Mouse (Mus musculus): ENCODE data around the gene Birc5. TPM values are rescaled to one million over a fixed set of nuclear protein-coding genes. Genes with fewer than 3 reads are reported as not detected.

The Birc5 gene
- polyA plus RNA-seq, 1 experiment from 2014 or later = 243 TPM

DNA sequence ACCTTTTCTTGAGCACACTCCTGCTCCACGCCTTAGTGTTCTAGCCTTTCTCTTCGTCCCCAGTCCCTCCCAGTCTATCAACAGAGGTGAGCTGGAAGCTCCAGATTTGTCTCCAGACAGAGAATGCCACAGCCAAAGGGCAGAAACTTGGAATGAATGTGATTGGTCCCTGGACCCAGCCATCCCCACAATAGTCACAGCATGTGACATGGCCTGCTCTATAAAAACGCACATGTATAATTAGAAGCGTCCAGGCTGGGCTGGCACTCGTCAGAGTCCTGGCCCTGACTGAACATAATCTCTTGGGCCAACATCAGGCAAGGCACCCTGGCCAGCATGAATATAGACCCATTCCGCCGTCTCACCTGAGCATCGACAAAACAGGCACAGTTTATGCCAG is 30.0 kb upstream of the Birc5 start:
- Histone ChIP-seq H3K9ac (no peak overlapping the region), H3K27me3 (no peaks in the 10 kb centered on the region), H3K36me3 (ENCODE audit: poor library complexity, severe bottlenecking) (peaks cover 96% of the 10 kb centered on the region), H3K4me1 (peaks cover 22% of the 10 kb centered on the region), H3K4me2 (no peak overlapping the region), H3K4me3 (no peak overlapping the region), H3K9me3 (replicated peaks) (no peaks in the 10 kb centered on the region), H3K27ac (no peak overlapping the region)
- WGBS = 56% methylated on average over 8 of the region's 8 CpGs
- no peak for ATAC-seq

DNA sequence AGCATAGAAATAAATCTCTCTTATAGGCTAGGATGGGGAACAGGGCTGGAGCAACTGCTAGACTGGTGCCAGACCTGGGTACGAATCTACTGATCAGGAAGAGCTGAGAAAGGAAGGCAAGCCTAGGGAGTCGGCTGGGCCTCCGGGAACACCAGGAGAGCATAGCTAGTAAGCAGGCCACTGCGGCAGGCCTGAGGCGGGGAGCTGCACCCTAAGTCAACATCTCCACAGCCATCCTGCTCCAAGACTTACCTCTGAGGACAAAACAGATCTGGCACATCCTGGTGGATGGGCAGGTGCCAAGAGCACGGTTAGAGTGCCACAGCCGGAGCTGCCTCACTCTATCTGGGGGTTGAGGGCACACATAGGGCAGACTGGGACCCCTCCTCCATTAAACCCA is 28.9 kb upstream of the Birc5 start:
- H3K4me1 ChIP-seq = peaks cover 32% of the 10 kb centered on the region
- H3K27me3 ChIP-seq = no peaks in the 10 kb centered on the region
- H3K4me3 ChIP-seq = no peak overlapping the region
- ATAC-seq = no peak
- 93% methylated on average over 7 of the region's 7 CpGs for WGBS
- no peak overlapping the region for H3K4me2 ChIP-seq
- no peak overlapping the region for H3K27ac ChIP-seq
- peaks cover 85% of the 10 kb centered on the region for H3K36me3 ChIP-seq (ENCODE audit: poor library complexity, severe bottlenecking)
- H3K9ac ChIP-seq = 0 out of 2 replicates have a peak overlapping the region, but pooled peaks have one; percentile 6
- no peaks in the 10 kb centered on the region for H3K9me3 ChIP-seq (replicated peaks)

DNA sequence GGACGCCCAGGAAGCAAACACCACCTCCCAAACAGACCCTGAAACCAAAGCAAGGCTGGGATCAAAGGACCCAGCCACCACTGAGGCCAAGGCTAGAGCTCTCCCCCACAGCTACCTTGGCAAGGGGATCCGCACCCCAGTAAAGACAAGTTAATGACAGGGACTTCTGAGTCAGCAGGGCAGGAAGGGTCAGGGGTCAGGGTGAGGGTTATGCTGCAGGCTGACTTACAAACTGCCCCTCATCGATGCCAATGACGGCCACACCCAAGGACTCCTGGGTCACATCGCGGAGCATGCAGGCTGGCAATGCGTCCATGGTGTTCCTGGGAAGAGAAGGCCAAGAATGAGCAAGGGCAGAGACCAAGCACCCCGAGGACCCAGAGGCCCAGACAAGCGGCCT is 27.2 kb upstream of the Birc5 start:
- 89% methylated on average over 9 of the region's 9 CpGs for WGBS

DNA sequence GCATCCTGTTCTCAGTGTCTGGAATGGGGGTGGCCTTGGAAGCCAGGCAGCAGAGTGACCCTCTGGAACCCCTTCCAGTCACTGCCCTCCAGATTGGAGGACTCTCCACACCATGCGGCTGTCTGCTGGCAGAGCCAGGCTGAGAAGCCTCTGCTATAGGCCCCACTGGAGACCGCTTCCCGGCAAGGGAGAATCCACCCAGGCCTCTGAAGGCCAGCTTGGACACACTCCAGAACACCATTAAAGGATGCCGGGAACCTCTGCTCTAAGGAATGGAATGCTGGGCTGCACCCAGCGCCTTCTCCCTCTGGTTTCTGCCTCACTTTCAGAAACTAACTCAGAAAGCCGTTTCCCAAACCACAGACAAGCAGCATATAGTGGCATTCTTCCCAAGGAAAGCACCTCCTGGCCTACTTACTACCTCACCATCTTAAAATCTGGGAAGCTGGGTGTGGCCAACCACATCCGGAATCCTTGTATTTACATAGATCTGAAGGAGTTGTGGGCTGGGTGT is 26.3 kb upstream of the Birc5 start:
- Histone ChIP-seq H3K4me2 (no peak overlapping the region; the same call in 1 of the 2 replicates), H3K27me3 (no peaks in the 10 kb centered on the region), H3K9me3 (replicated peaks) (no peaks in the 10 kb centered on the region), H3K4me3 (no peak overlapping the region), H3K27ac (no peak overlapping the region), H3K36me3 (ENCODE audit: poor library complexity, severe bottlenecking) (peaks cover 60% of the 10 kb centered on the region), H3K9ac (peak overlapping the region; percentile 34; the same call in 1 of the 2 replicates), H3K4me1 (peaks cover 56% of the 10 kb centered on the region)
- 82% methylated on average over 7 of the region's 7 CpGs for WGBS
- ATAC-seq = no peak

More for the DNA sequence above, 27.2 kb upstream of the Birc5 start:
- no peak overlapping the region for H3K27ac ChIP-seq
- no peak overlapping the region for H3K4me3 ChIP-seq
- no peak overlapping the region for H3K4me2 ChIP-seq
- no peak for ATAC-seq
- H3K9me3 ChIP-seq (replicated peaks) = no peaks in the 10 kb centered on the region
- no peaks in the 10 kb centered on the region for H3K27me3 ChIP-seq
- no peak overlapping the region for H3K9ac ChIP-seq
- H3K4me1 ChIP-seq = peaks cover 47% of the 10 kb centered on the region
- H3K36me3 ChIP-seq (ENCODE audit: poor library complexity, severe bottlenecking) = peaks cover 70% of the 10 kb centered on the region

DNA sequence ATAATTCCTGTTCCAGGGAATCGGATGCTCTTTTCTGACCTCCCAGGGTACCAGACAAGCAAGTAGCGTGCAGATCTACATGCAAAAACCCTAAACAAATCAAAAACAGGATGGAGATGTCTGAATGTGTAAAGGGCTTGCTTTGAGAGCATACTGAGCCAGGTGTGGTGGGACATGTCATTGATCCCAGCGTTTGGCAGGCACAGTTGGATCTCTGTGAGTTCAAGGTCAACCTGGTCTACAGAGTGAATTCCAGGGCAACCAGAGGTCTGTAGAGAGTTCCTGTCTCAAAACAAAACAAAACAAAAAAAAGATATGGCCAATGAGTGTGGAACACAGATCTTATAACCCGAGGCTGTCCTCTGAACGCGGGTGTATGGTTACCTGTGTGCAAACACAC is 25.6 kb upstream of the Birc5 start:
- Histone ChIP-seq H3K27me3 (no peaks in the 10 kb centered on the region), H3K9ac (no peak overlapping the region), H3K4me2 (peak overlapping the region; percentile 86; the same call in 1 of the 2 replicates), H3K9me3 (replicated peaks) (no peaks in the 10 kb centered on the region), H3K4me1 (peaks cover 63% of the 10 kb centered on the region), H3K27ac (no peak overlapping the region), H3K4me3 (no peak overlapping the region), H3K36me3 (ENCODE audit: poor library complexity, severe bottlenecking) (peaks cover 54% of the 10 kb centered on the region)
- no peak for ATAC-seq
- WGBS = 93% methylated on average over 6 of the region's 6 CpGs

DNA sequence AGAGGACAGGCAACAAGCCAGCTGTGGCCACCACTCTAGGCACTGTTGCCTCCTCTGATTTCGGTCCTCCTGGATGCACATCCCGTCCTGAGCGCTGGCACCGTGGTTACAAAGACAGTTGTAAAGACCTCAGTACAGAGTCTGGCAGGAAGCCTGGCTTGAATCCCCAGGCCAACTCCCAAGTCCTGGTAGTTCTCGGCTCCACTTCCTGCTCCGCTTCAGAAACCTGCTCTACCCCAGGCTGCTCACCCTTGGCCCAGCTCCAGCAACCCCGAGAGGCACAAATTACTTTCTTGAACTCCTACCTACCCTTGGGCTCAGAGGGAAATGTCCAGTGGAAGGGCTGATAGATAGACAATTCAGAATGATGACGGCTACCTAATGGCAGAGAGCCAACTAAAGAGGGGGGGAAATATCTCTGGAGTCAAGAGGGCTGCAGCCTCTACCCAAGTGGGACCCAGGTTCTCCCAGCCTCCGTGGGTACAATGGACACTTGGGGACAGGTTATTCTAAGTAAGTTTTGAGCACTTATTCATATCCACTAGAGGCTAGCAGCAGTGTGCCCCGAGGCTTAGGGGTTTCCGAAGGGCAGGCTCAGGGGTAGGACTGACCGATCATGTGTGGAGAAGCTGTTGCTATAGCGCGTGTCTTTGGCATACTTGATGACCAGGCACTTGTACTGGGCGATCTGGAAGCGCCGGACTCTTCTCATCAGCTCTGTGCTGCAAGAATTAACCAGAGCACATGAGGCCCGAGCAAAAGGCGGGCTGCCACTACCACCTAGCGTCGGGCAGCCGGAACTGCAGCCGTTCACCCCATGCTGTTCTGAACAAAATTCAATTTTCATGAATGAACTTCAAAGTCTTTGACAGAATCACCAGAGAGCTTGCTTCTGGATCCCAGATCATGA is 24.7 kb upstream of the Birc5 start:
- H3K4me3 ChIP-seq = peak overlapping the region; percentile 56
- peak overlapping the region; percentile 82 for H3K9ac ChIP-seq
- WGBS = 13% methylated on average over 23 of the region's 23 CpGs
- no peaks in the 10 kb centered on the region for H3K27me3 ChIP-seq
- H3K36me3 ChIP-seq (ENCODE audit: poor library complexity, severe bottlenecking) = peaks cover 45% of the 10 kb centered on the region
- peak overlapping the region; percentile 89; the same call in 1 of the 2 replicates for H3K27ac ChIP-seq
- peak overlapping the region; percentile 86 for H3K4me2 ChIP-seq
- peaks cover 66% of the 10 kb centered on the region for H3K4me1 ChIP-seq
- H3K9me3 ChIP-seq (replicated peaks) = no peaks in the 10 kb centered on the region
- ATAC-seq = peak; percentile 76

DNA sequence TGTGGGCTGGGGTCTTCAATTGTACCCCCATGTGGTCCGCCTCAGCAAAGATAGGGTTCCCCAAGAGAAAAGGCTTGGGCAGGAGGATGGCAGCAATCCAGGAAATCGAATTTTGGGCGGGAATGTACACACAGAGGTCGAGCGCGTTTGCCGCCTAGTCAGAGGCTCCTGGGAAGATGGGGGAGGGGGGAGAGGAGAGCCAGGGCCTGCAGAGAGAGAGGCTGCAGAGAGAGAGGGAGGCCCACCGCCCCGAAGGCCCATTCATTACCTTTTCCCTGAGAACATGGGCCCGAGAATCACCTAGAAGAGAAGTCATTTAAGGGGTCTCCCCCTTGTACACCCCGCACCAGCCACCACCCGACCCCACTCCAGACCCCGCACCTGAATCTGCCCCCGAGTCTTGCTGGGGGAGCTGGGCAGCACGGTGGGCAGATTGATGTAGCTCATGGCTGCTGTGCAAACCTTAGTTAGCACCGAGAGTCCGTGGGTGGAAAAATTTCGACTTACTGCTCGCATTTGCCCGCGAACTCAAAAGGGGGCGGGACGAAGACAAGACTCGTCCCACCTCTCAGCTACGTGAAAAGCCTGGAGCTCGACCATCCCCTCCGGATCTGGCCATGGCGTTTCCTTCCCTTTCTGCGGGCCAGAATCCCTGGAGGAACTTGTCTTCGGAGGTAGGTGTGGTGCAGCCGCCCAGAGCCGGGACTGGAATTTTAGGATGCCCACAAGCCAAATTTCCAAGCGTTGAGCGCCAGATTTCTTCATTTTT is 23.5 kb upstream of the Birc5 start, which contains the start of the genes Afmid and Tk1:
Gene Afmid (plus strand): TSS at position 592 of the 769 bp plus-strand sequence.
Gene Tk1 (minus strand): TSS at position 760 of the 769 bp plus-strand sequence.
- WGBS = under 1% methylated on average over 34 of the region's 34 CpGs
- Histone ChIP-seq H3K4me1 (peaks cover 63% of the 10 kb centered on the region), H3K4me2 (peak within 1 kb of the TSS; percentile 86), H3K27me3 (no peaks in the 10 kb centered on the region), H3K9ac (peak within 1 kb of the TSS; percentile 82), H3K27ac (peak within 1 kb of the TSS; percentile 89), H3K9me3 (replicated peaks) (no peaks in the 10 kb centered on the region), H3K36me3 (ENCODE audit: poor library complexity, severe bottlenecking) (peaks cover 33% of the 10 kb centered on the region), H3K4me3 (peak within 1 kb of the TSS; percentile 56)
- ATAC-seq = peak; percentile 72

DNA sequence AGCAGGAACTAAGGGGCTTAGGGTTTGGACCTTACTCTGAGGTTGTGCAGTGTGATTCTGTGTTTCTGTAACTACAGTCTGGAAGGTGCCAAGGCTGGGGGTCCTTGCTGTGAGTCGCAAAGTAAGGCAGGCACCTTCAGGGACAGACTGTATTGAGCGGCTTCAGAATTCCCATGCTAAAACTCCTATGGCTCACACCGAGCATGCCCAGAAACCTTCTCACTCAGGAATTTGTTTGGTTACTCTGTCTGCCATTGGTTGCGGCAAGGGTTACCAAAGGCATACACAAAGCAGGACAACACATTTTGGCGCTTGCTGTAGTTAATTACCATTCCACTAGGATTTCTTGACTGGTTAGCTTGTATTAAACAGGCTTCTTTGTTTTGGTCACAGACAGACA is 22.9 kb upstream of the Birc5 start:
- no peaks in the 10 kb centered on the region for H3K27me3 ChIP-seq
- peak overlapping the region; percentile 86 for H3K4me2 ChIP-seq
- no peaks in the 10 kb centered on the region for H3K9me3 ChIP-seq (replicated peaks)
- 3% methylated on average over 5 of the region's 5 CpGs for WGBS
- H3K4me3 ChIP-seq = peak overlapping the region; percentile 56
- ATAC-seq = no peak; the same call in 1 of the 2 replicates
- H3K36me3 ChIP-seq (ENCODE audit: poor library complexity, severe bottlenecking) = peaks cover 27% of the 10 kb centered on the region
- H3K4me1 ChIP-seq = peaks cover 63% of the 10 kb centered on the region
- peak overlapping the region; percentile 82 for H3K9ac ChIP-seq
- peak overlapping the region; percentile 89 for H3K27ac ChIP-seq

DNA sequence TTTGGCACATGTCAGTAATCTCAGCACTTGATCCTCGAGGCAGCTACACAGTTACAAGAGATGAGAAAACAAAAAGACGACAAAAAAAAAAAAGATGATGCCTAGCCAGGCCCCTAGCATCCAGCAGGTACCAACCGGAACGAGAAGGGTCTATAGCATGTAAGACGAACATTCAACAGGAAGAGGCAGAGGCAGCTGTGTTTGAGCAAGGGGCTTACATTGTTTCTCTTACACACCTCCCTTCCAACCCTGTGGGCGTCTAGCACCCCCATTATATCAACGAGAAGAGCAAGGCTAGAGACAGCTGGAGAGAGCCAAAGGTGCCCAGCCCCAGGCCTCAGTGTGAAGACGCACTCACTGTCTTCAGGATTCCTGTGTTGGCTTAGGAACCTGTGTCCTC is 22.1 kb upstream of the Birc5 start:
- no peak for ATAC-seq
- H3K4me2 ChIP-seq = peak overlapping the region; percentile 86
- 74% methylated on average over 8 of the region's 8 CpGs for WGBS
- H3K36me3 ChIP-seq (ENCODE audit: poor library complexity, severe bottlenecking) = peaks cover 19% of the 10 kb centered on the region
- no peaks in the 10 kb centered on the region for H3K9me3 ChIP-seq (replicated peaks)
- no peak overlapping the region for H3K4me3 ChIP-seq
- 0 out of 2 replicates have a peak overlapping the region, but pooled peaks have one; percentile 26 for H3K9ac ChIP-seq
- peaks cover 66% of the 10 kb centered on the region for H3K4me1 ChIP-seq
- H3K27me3 ChIP-seq = no peaks in the 10 kb centered on the region
- peak overlapping the region; percentile 89; the same call in 1 of the 2 replicates for H3K27ac ChIP-seq

DNA sequence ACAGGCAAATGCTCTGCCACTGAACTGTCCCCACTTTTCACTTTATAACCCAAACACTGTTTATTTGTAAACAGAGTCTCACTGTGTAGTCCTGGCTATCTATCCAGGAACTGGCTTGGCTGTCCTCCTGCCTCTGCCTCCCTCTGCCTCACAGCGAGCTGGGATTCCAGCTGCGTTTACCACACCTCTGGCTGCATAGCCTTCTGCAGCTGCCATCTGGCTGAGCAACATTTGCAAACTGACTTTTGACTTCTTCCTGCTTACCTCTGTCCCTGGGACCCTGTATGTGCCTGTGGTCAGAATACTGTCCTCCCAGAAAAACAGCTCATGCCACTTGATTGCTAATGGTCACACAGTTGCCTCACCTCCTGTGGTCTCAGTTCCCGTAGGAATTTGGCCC is 21.7 kb upstream of the Birc5 start:
- Histone ChIP-seq H3K4me2 (0 out of 2 replicates have a peak overlapping the region, but pooled peaks have one; percentile 86), H3K9me3 (replicated peaks) (no peaks in the 10 kb centered on the region), H3K27me3 (no peaks in the 10 kb centered on the region), H3K4me3 (no peak overlapping the region), H3K36me3 (ENCODE audit: poor library complexity, severe bottlenecking) (peaks cover 15% of the 10 kb centered on the region), H3K27ac (no peak overlapping the region), H3K4me1 (peaks cover 71% of the 10 kb centered on the region), H3K9ac (0 out of 2 replicates have a peak overlapping the region, but pooled peaks have one; percentile 26)
- no peak for ATAC-seq
- 77% methylated on average over 3 of the region's 3 CpGs for WGBS

DNA sequence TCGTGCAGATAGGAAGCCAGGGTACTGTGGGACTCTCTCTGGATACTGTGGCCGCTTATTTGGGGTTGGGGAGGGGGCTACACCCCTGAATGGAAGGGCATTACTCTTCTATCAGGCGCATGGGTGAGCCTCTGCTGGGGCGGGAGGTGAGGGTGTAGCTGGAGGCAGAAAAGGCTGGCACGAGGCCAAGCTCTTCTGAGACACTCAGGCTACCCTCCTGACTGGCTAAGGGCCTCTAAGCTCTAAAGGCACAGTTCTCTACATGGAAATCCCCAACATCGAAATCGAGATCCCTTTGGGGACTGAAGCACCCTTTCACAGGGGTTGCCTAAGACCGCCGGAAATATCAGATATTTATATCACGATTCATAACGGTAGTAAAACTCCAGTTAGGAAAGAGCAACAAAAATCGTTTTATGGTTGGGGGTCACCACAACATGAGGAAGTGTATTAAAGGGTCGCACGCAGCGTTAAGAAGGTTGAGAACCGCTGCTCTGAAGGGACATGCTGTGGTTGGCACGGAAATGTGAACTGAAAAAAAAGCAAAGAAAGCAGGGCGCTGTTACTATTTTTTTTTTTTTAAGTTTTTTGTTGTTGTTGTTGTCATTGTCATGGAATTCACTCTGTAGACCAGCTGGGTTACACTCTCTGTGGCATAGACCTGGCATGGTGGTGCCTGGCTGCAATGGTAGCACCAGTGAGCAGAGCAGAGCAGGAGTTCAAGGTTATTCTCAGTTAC is 20.7 kb upstream of the Birc5 start:
- no peak for ATAC-seq
- peak overlapping the region; percentile 41; the same call in 1 of the 2 replicates for H3K27ac ChIP-seq
- H3K4me1 ChIP-seq = peaks cover 69% of the 10 kb centered on the region
- H3K9me3 ChIP-seq (replicated peaks) = no peaks in the 10 kb centered on the region
- no peaks in the 10 kb centered on the region for H3K27me3 ChIP-seq
- no peak overlapping the region for H3K4me2 ChIP-seq
- WGBS = 73% methylated on average over 18 of the region's 18 CpGs
- peaks cover 6% of the 10 kb centered on the region; the same call in 1 of the 2 replicates for H3K36me3 ChIP-seq (ENCODE audit: poor library complexity, severe bottlenecking)
- H3K4me3 ChIP-seq = no peak overlapping the region
- H3K9ac ChIP-seq = peak overlapping the region; percentile 26; the same call in 1 of the 2 replicates

Data from forebrain, embryonic 13.5 days (tissue).